Mouse (Mus musculus) gastrocnemius, postnatal 25 days (tissue): ENCODE data around the gene Cd79a. TPM values are rescaled to one million over a fixed set of nuclear protein-coding genes. Genes with fewer than 3 reads are reported as not detected.
"Not testable (repeated sequence)": the region's sequence is repeated elsewhere in the genome, so short reads cannot be mapped to it uniquely, and the experiment has no call there.

ENCODE experiments used
- DNase-seq: peaks from one replicate; pipeline ENCODE4 v3.0.0; 2022
- total RNA-seq, 2 experiments: library from RNA; stranded (reverse); gene quantifications; 1 replicate in 1 of 2; 2 replicates in 1 of 2; pipeline ENCODE4 v1.2.3; 2021

Cd79a gene
- total RNA-seq, 2 experiments from 2014 or later: 0.24 TPM; not detected in 1

GRCm38 (mm10) chr7:24885468-24886307 is 11.5 kb upstream of the Cd79a start:
- DNase-seq: no peak

DNA sequence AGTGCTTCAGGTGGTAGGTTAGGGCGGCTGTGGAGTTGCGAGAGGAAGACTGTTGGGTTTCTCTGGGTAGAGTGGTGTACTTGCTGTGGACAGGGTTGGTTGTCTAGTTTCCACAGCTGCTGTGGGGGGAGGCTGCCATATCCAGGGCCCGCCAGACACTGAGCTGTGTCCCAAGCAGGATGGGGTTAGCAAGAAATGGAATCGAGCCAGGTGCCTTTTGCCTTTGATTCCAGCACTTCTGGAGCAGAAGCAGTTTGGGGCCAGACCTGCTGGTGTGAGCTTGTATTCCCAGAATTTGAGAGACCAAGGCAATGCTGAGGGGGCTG is 10.9 kb upstream of the Cd79a start:
- DNase-seq: no peak

GRCm38 (mm10) chr7:24887096-24887495 is 10.1 kb upstream of the Cd79a start:
- DNase-seq: no peak

GRCm38 (mm10) chr7:24889431-24890220 is 7.6 kb upstream of the Cd79a start:
- no peak for DNase-seq

GRCm38 (mm10) chr7:24890281-24891216 is 6.6 kb upstream of the Cd79a start:
- peak; percentile 37 for DNase-seq

DNA sequence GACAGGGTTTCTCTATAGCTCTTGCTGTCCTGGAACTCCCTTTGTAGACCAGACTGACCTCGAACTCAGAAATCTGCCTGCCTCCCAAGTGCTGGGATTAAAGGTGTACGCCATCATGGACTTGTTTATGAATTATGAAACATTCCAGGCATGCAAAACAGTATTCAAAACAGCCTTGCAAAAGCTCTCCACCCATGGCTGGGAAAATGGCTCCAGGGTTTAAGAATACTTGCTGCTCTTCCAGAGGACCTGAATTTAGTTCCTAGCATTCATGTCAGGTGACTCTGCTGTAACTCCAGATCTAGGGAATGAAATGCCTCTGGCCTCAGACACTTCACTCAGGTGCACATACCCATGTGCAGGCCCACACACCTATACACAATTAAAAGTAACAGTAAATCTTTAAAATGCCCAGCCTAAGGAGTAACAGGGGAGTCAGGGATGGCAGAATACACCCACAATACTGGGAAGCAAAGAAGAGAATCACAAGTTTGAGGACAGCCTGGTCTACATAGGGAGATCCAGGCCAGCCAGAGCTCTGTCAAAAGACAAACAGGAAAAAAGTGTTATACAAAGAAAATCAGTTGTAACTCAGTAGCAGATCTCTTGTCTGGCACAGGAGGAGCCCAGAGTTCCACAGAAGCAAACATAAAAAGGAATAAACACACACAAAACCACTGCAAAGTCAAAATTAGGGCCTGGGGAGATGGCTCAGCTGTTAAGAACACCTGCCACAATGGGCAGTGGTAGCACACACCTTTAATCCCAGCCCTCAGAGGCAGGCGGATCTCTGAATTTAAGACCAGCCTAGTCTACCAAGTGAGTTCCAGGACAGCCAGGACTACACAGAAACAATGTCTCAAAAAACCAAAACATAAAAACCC is 5.7 kb upstream of the Cd79a start:
- no peak for DNase-seq

- DNase-seq: no peak
Observed at GRCm38 (mm10) chr7:24892125-24892583, 5.0 kb upstream of the Cd79a start.

DNA sequence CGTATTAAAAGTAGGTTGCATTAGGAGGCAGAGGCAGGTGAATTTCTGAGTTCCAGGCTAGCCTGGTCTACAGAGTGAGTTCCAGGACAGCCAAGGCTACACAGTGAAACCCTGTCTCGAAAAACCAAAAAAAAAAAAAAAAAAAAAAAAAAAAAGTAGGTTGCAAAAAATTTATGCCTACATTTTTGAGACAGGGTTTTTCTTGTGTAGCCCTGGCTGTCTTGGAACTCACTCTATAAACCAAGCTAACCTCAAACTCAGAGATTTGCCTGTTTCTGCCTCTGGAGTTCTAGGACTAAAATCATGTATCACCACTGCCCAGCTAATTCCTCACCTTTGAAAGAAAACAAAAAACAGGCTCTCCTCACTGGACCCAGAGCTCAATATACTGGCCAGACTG is 1.4 kb upstream of the Cd79a start:
- not testable (repeated sequence) for DNase-seq

GRCm38 (mm10) chr7:24896269-24896668 is 912 bp upstream of the Cd79a start:
- no peak for DNase-seq

DNA sequence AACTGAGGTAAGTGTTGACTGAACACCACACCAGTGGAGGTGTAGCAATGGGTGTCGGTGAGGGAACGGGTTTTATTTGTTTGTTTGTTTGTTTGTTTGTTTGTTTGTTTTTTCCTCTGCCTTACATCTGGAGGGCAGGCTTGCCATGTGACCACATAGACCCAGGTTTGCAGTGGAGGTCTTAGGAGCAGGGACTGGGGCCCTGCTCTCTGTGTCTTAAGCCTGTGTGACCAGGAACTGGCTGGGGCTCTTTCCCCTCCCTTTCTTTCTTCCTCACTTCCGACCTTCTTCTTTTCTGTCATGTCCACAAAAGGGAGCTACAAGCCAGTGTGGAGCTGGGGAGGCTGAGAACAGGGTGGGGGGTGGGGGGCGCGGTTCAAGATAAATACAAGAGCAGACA is 778 bp downstream of the Cd79a start:
- no peak for DNase-seq

DNA sequence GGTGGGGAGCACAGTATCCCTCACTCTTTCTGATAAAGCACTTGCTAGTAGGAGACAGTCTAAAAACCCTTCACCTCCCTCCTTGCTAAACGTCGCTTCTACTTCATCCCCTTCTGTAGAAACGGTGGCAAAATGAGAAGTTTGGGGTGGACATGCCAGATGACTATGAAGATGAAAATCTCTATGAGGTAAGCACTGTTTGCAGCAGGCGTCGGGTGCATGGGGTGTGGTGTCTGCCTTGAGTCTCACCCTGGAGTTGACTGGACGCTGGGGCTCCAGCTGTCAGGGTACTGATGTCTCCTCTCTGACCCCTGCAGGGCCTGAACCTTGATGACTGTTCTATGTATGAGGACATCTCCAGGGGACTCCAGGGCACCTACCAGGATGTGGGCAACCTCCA is 3.9 kb downstream of the Cd79a start:
- no peak for DNase-seq

GRCm38 (mm10) chr7:24901842-24902241 is 4.7 kb downstream of the Cd79a start:
- no peak for DNase-seq

GRCm38 (mm10) chr7:24902264-24902629 is 5.1 kb downstream of the Cd79a start:
- no peak for DNase-seq

DNA sequence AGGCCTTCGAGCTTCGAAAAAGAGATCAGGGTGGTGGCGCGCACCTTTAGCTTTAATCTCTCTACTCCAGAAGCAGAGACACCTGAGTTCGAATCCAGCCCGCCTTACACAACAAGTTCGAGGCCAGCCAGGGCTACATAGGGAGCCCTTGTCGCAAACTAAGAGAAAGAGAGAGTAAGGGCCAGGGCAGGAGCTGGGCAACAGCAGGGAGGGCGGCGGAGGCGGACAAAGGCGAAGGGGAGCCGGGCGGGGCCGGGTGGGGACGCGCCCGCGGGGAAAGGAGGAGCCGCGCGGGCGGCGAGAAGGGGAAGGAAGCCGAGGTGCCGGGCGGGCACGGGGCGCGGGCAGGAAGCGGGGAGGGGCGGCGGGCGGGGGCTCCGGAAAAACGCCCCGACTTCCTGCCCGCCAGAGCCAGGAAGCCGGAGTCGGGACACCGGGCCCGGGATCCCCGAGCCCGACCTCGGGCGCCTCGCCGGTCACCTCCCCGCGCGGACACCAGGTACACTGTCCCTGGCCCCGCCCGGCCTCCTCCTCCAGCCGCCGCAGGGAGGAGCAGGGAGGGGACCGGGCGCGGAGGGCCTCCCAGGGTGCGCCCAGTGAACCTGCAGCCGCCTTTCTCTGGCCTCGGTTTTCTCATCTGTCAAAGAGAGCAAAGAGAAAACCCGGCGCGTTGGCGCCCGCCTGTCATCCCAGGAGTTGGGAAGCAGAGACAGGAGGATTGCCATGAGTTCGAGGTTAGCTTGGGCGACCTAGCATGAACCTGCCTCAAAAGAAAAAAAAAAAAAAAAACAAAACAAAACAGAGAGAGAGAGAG is 5.7 kb downstream of the Cd79a start, which contains the start of gene Arhgef1:
Arhgef1 (plus strand) TSS at position 283 of the 814 bp plus-strand sequence.
- peak; percentile 79 for DNase-seq

DNA sequence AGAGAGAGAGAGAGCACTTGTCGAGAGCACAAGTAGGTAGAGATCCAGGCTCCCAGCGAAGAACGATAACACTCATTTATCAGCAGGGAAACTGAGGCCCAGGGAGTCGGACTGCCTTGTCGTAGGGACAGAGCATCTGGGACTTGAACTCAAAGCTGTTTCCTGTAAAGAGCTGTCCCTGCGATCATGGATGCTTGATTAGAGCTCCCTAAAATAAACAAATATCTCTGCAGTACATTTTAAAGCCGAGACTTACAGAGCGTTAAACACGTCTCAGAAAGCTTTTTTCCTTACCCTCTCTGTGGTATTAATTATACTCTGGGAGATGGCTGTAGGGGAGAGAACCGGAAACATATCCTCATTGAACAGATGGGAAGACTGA is 6.3 kb downstream of the Cd79a start:
- no peak for DNase-seq

- DNase-seq: peak; percentile 98
Observed at GRCm38 (mm10) chr7:24904070-24904483, 6.9 kb downstream of the Cd79a start.

GRCm38 (mm10) chr7:24904936-24905335 is 7.8 kb downstream of the Cd79a start:
- no peak for DNase-seq

- DNase-seq: no peak
Observed at GRCm38 (mm10) chr7:24906551-24906950, 9.4 kb downstream of the Cd79a start.

DNA sequence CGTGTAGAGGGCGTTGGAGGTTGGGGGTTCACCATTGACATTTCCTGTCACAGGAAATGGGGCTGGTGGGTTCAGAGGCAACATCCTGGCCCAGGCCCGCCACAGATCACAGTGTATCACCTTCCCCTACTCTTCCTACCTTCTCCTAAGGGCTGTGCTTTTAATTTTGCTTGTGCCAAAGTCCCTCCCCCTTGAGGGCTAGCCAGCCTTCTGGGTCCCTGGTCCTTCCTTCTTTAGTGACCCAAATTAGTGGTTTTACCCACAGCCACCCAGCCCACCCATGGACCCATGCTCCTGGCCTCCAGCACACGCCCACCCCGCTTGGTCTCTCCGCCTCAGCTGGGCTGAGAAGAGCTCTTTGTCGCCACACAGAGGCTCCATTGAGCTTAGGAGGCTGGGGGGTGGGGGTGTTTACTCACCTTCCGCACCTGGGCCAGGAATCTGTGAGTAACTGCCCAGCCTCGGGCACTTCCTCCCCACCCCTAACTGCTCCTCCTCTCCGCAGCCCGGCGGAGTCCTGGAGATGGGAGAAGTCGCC is 10.1 kb downstream of the Cd79a start:
- DNase-seq: no peak

DNA sequence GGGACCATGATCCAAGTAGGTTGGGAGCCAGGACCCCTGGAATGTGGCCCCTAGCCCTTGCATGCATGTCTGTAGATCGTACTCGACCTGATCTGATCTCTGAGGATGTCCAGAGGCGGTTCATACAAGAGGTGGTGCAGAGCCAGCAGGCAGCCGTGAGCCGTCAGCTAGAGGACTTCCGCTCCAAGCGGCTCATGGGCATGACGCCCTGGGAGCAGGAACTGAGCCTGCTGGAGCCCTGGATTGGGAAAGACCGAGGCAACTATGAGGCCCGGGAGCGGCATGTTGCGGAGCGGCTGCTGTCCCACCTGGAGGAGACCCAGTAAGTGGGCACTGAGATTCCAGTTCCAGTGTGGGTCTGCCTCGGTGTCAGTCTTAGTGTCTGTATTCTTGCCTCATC is 15.3 kb downstream of the Cd79a start:
- DNase-seq: no peak
